20 mouse cellular contexts compared by ENCODE assay signal in the genomic region with DNA sequence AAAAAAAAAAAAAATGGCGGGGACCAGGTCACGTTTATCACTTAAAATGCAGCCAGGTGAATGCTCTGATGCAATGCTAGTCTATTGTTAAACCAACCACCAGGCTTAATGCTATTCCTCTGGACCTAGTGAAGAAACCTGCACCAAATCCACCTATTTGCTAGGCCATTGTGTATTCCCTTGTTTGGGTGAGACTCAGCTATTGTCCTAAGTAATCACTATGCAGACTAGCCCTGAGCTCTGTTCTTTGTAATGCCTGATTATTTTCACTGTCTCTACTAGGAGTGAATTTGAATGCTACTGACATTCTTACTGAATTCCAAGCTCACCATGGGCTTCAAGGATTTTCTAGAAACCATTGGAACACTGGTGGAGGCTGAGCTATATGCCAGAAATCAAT.
"Had no signal": no experiment of that assay in that cellular context is flagged by ENCODE, and none has a peak within 500 bp of the region (broad histone marks: within the 10 kb centered on the region; RNA-seq: fewer than 3 reads in every experiment).

No protein-coding gene starts in this region.

- H3K4me2 ChIP-seq: lung, embryonic 15.5 days; midbrain, embryonic 11.5 days; midbrain, embryonic 13.5 days; midbrain, embryonic 15.5 days; neural tube, embryonic 12.5 days had no signal

- H3K4me3 ChIP-seq: lung, embryonic 15.5 days; megakaryocyte, embryonic 14.5 days; midbrain, embryonic 13.5 days; midbrain, embryonic 15.5 days; neural tube, embryonic 12.5 days had no signal

- H3K9me3 ChIP-seq: lung, embryonic 15.5 days; megakaryocyte, embryonic 14.5 days; midbrain, embryonic 13.5 days; midbrain, embryonic 15.5 days; neural tube, embryonic 12.5 days had no signal

- DNase-seq: liver, postnatal 0 days; lung, adult 2 months; lung, postnatal 14 days; lung, postnatal 36 days; retina, postnatal 1 day; right cerebral cortex, adult 18-20 months; right cerebral cortex, postnatal 25 days; right cerebral cortex, postnatal 4 days; spleen, adult 18-20 months; thymus, adult 18-20 months; thymus, postnatal 14 days; thymus, postnatal 36 days had no signal

- H3K9ac ChIP-seq: liver, postnatal 0 days; lung, embryonic 15.5 days; midbrain, embryonic 13.5 days; midbrain, embryonic 15.5 days; neural tube, embryonic 12.5 days had no signal

- H3K27ac ChIP-seq: lung, embryonic 15.5 days; macrophage; midbrain, embryonic 13.5 days; midbrain, embryonic 15.5 days; neural tube, embryonic 12.5 days had no signal

- H3K4me1 ChIP-seq: lung, embryonic 15.5 days; megakaryocyte, embryonic 14.5 days; midbrain, embryonic 13.5 days; midbrain, embryonic 15.5 days; neural tube, embryonic 12.5 days had no signal

- H3K27me3 ChIP-seq: lung, embryonic 15.5 days; megakaryocyte, embryonic 14.5 days; midbrain, embryonic 13.5 days; midbrain, embryonic 15.5 days; neural tube, embryonic 12.5 days had no signal

- ATAC-seq: liver, postnatal 0 days; lung, postnatal 0 days; midbrain, embryonic 13.5 days; midbrain, embryonic 15.5 days had no signal

- H3K36me3 ChIP-seq: lung, embryonic 15.5 days; midbrain, embryonic 13.5 days; midbrain, embryonic 15.5 days; neural tube, embryonic 12.5 days had no signal
